In the genomic region with DNA sequence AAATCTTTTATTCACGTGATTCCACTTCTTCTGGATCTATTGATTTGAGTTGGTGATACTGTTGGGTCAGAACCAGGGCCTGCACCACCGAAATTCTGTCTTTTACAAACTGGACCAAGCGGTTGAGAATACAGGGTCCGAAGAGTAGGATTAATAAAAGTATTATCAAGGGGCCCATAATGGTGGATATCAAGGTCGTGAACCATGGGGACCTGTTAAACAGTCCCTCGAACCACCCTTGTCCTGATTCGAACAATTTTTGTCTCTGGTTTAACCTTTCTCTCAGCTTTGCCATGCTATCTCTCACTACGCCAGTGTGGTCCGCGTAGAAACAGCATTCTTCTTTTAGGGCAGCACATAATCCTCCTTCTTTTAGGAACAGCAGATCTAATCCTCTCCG, we compare ENCODE assay signal across 5 mouse cellular contexts.
A peak's percentile ranks its signal among the peaks of the same experiment; 100 is the strongest.
DNase-seq lines count a peak whose midpoint lies in the region.

No protein-coding gene starts in this region.

- DNase-seq in cerebellum, adult 11-12 months = peak; percentile 26
- peak; percentile 44 for DNase-seq in cerebellum, adult 8-10 months
- peak; percentile 41 for DNase-seq in cerebellum, adult 9-11 months
- DNase-seq in heart, adult 11 months = peak; percentile 95
- DNase-seq in spleen, postnatal 4 days (ENCODE audit: low spot score in 2 of 2) = peak; percentile 21 to 64

Comparison
In these comparisons a context has a peak if more than half of its experiments do, and no peak if none do; other contexts are left out.
1. Peak in every context shown above with its lines: DNase-seq.
2. DNase-seq: peak in every context shown above with its lines; median percentile 95 in heart, adult 11 months; 44 in cerebellum, adult 8-10 months; 42 in spleen, postnatal 4 days; 41 in cerebellum, adult 9-11 months; 26 in cerebellum, adult 11-12 months.